Mouse (Mus musculus): ENCODE measurements at regions not wholly inside any gene's neighbourhood (a gene's known extent, or its start where the extent isn't known, plus 50 kb on each side); places are given as distances from the start of the nearest gene placed in this dataset.

DNA sequence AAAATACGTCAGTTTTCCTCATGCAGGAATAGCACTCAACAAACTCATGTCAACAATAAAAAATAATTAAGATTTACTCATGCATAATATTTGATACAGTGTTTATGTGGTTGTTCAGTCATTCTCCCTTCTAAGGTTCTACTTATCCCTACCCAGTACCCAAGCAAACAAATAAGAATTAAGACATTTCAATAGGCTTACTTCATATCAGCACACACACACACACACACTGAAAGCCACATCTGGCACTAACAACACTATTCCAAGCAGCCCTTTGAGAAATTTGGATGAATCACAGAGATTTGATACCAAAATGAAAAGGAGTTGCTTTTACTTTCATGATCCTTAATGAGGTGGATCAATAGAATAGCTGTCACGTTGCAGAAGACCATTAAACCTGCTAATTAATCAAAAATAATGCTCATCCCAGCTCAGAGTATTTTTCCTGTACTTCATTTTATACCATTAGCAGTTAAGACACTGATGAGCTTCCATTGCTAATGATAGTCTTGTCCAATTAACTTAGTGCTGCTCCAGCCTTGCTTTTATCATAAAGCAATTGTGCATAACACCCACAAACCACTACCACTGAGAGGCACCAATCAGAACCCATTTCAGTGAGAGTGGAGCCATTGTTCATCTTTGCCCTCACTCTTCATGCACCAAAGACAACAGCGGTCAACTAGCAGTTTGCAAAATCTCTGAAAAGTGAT, 188.3 kb downstream of the Arl4a start:
- no peak for DNase-seq
- intact Hi-C loops (cut with DNase I; ENCODE audit: low total_unique reads): no loop called here

DNA sequence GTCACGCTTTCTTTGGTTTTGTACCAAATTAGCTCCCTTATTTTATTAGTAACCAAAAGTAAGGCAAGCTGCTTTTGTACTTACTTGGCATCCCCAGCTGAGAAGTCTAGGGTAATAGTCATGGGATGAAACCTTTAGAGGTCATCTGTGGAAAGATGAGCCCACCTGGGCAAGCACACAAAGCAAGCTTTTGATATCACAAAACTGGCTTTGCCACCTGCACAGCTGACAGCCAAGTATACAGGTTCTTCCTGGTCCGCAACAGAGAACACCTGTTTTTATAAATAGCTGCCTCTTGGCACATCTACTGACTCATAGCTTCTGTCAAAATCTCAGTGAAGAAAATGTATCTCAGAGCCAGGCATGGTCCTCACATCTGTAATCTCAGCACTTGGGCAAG, 197.2 kb downstream of the Arl4a start:
- DNase-seq: no peak
- intact Hi-C loops (cut with DNase I; ENCODE audit: low total_unique reads): no loop called here

DNA sequence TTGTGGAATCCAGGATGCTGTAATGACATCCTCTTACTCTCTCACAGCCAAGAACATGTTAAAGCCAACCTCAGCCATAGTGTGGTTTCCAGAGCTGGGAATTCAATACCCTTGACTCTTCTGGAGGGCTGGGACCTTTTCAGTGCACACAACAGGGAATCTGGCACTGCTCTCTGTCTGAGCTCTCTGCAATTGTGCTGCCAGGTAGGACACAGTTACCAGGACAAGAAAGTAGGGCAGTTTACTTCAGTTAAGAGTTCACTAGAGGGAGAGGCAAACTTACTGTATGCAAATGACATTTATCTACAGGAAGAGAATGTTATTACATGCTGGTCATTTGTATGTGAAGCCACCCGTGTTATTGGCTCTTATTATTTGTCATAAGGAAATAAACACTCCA, 197.6 kb downstream of the Arl4a start:
- no peak for DNase-seq
- intact Hi-C loops (cut with DNase I; ENCODE audit: low total_unique reads): no loop called here

GRCm38 (mm10) chr12:39831079-39831478, 206.7 kb downstream of the Arl4a start:
- DNase-seq: no peak
- intact Hi-C loops (cut with DNase I; ENCODE audit: low total_unique reads): no loop called here

DNA sequence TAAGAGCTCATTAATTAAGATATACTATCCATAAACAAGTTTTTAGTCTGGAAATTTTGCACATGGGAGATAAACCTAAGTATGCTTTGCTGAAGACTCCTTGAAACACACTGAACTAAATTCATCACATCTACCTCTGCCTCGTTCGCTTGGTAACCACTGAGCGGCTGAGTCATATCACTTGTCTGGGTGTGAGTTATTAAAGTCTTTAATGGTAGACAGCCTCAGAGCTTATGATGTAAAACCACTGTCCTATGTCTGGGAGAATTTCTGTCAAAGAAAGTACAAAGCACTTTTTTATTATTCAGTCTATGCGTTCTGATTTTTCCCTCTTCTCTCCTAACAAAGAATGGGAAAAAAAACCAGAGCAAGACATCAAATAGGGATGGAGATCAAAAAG, 207.3 kb downstream of the Arl4a start:
- intact Hi-C loops (cut with DNase I; ENCODE audit: low total_unique reads): no loop called here
- DNase-seq: no peak

GRCm38 (mm10) chr12:39822671-39823070, 215.2 kb downstream of the Arl4a start:
- no peak for DNase-seq
- intact Hi-C loops (cut with DNase I; ENCODE audit: low total_unique reads): no loop called here

- no peak for DNase-seq
- intact Hi-C loops (cut with DNase I; ENCODE audit: low total_unique reads): no loop called here
These were observed 236.3 kb downstream of the Arl4a start for GRCm38 (mm10) chr12:39801536-39801935.

- DNase-seq: no peak
- intact Hi-C loops (cut with DNase I; ENCODE audit: low total_unique reads): no loop called here
These were observed 240.0 kb downstream of the Arl4a start for GRCm38 (mm10) chr12:39797843-39798242.

GRCm38 (mm10) chr12:39796939-39797338, 240.9 kb downstream of the Arl4a start:
- no peak for DNase-seq
- intact Hi-C loops (cut with DNase I; ENCODE audit: low total_unique reads): no loop called here

DNA sequence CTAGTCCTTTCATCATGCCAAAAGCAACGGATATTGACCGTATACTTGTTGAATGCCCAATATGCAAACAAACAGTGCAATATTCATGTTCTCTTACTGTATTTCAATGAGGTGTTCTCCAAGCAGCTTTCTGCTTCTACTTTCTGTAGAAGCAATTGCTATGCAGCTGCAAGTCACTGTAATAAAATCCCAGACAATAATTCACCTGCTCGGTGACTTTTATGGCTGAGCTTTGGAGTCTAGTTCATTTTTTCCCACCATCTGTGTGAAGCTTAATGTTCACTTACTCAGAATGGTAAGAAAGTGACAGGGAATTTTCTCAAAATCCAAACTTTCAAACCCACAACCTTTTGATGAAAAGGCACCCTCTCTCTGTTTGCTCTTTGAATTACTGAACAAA, 252.8 kb downstream of the Arl4a start:
- DNase-seq: no peak
- intact Hi-C loops (cut with DNase I; ENCODE audit: low total_unique reads): no loop called here

DNA sequence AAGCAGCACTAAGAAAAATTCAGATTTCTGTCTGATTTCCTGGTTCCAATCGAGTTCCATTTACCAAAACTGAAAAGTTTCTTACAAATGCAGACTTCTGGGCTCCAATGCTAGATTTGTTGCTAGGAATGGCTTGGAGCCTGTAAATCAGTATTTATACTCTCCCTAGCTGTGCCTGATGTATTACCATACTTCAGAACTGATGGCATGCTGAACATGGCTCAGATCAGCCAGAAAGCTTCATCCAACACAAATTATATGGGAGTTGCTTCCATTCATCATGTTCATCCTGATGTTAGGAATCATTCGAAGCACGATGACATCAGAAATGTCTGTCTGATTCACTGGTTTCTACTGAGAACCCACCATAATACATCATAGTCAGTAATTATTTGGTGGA, 253.3 kb downstream of the Arl4a start:
- intact Hi-C loops (cut with DNase I; ENCODE audit: low total_unique reads): no loop called here

DNA sequence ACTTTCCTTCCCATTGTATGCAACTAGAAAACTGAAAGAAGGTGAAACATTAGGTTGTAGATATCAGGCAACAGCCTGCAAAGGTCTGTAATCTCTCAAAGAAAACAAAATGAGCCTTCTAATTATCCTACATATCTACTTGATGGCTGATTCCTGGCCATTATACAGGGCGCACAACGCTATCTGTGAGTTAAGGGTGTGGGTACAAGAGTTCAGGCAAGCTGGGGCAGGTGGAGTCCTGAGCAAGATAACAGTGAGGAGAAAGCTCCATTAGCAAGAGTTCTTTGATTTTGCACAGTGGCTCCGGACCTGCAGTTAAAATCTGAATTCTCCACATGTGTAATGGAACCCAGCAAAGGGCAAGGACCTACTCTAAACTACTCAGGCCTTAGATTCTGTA, 261.7 kb downstream of the Arl4a start:
- no peak for DNase-seq
- intact Hi-C loops (cut with DNase I; ENCODE audit: low total_unique reads): no loop called here

More for the DNA sequence above, 253.3 kb downstream of the Arl4a start:
- no peak for DNase-seq

GRCm38 (mm10) chr12:39766988-39767387, 270.8 kb downstream of the Arl4a start:
- intact Hi-C loops (cut with DNase I; ENCODE audit: low total_unique reads): no loop called here
- no peak for DNase-seq

- intact Hi-C loops (cut with DNase I; ENCODE audit: low total_unique reads): no loop called here
- no peak for DNase-seq
These were observed 274.3 kb downstream of the Arl4a start for GRCm38 (mm10) chr12:39763529-39763928.

- intact Hi-C loops (cut with DNase I; ENCODE audit: low total_unique reads): no loop called here
- DNase-seq: no peak
These were observed 275.9 kb downstream of the Arl4a start for GRCm38 (mm10) chr12:39761946-39762345.

GRCm38 (mm10) chr12:39761326-39761725, 276.5 kb downstream of the Arl4a start:
- DNase-seq: no peak

GRCm38 (mm10) chr12:39757975-39758374, 279.9 kb downstream of the Arl4a start:
- intact Hi-C loops (cut with DNase I; ENCODE audit: low total_unique reads): no loop called here
- DNase-seq: no peak

More at GRCm38 (mm10) chr12:39761326-39761725, 276.5 kb downstream of the Arl4a start:
- intact Hi-C loops (cut with DNase I; ENCODE audit: low total_unique reads): no loop called here

GRCm38 (mm10) chr12:39751850-39752249, 286.0 kb downstream of the Arl4a start:
- intact Hi-C loops (cut with DNase I; ENCODE audit: low total_unique reads): no loop called here
- DNase-seq: no peak

- no peak for DNase-seq
- intact Hi-C loops (cut with DNase I; ENCODE audit: low total_unique reads): no loop called here
These were observed 295.4 kb downstream of the Arl4a start for GRCm38 (mm10) chr12:39742156-39743063.

DNA sequence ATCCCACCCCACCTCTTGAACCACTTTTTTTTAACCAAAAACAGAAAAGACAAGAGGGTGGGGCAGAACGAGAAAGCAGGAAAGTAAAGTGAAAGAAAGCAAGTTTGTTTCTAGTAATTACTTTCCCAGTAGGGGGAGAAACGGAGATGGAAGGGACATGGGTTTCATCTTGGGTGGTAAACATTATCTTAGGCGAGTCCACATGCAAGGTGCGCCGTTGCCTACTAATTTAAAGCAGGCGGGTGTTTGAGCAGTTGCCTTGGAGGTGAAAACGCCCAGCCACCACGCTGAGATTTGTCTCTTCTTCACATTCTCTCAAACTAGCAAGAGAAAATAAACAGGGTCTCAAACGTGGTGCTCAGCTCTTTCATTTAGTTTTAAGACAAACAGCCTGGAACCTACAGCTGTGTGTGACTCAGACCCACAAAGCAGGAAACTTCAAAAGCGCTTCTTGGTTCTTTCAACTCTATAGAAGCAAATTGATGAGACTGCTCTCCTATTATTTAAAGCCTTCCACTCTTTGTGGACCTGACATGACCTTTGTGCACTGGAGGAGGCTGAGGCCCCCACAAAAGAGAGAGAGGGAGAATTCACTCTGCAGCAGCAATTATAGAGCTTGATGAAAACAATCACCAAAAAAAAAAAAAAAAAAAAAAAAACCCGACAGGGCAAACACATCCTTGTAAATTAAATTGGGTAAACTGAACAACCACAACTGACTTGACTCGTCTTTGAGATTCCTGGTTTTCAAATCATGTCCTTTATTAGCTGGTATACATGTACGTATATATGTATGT, 296.6 kb downstream of the Arl4a start:
- no peak for DNase-seq
- intact Hi-C loops (cut with DNase I; ENCODE audit: low total_unique reads): no loop called here
